Mouse (Mus musculus) midbrain, embryonic 16.5 days (tissue): Measurements from ENCODE around the gene Adgrb2. TPM values are rescaled to one million over a fixed set of nuclear protein-coding genes. Genes with fewer than 3 reads are reported as not detected.

Source experiments
- ATAC-seq: fragments of 200-750 bp; cut with Nextera tagmentation; 2 replicates; pipeline ENCODE4 v1.8.0; 2017; ENCODE audit warnings: moderate TSS enrichment
- H3K27ac ChIP-seq: fragments of 300-500 bp; sonication (generic); 2 replicates; pipeline ENCODE4 v1.5.1; 2014; ENCODE audit warnings: mild to moderate bottlenecking, low read length, mixed read lengths
- H3K27me3 ChIP-seq: fragments of 300-500 bp; sonication (generic); 2 replicates; pipeline ENCODE4 v1.6.1; 2014; ENCODE audit warnings: low read depth, low read length, mixed read lengths; ENCODE audit not compliant: control insufficient read depth, insufficient read depth
- H3K36me3 ChIP-seq: fragments of 300-500 bp; sonication (generic); 2 replicates; pipeline ENCODE4 v1.6.1; 2014; ENCODE audit warnings: mild to moderate bottlenecking, low read length, moderate library complexity, mixed read lengths; ENCODE audit not compliant: control insufficient read depth, insufficient read depth
- H3K4me1 ChIP-seq: fragments of 300-500 bp; sonication (generic); 2 replicates; pipeline ENCODE4 v1.6.1; 2014; ENCODE audit warnings: mild to moderate bottlenecking, low read length, mixed read lengths; ENCODE audit not compliant: control insufficient read depth, insufficient read depth
- H3K4me2 ChIP-seq: fragments of 300-500 bp; sonication (generic); 2 replicates; pipeline ENCODE4 v1.6.1; 2014; ENCODE audit warnings: mild to moderate bottlenecking, low read length, mixed read lengths
- H3K4me3 ChIP-seq: fragments of 300-500 bp; sonication (generic); 2 replicates; pipeline ENCODE4 v1.5.1; 2014; ENCODE audit warnings: low read depth, mild to moderate bottlenecking, low read length, moderate library complexity, mixed read lengths
- H3K9ac ChIP-seq: fragments of 300-500 bp; sonication (generic); 2 replicates; pipeline ENCODE4 v1.6.1; 2014; ENCODE audit warnings: low read depth, low read length, mixed read lengths
- H3K9me3 ChIP-seq: fragments of 300-500 bp; sonication (generic); replicated peaks from 2 replicates; pipeline ENCODE4 v1.6.1; 2014; ENCODE audit warnings: mild to moderate bottlenecking, low read length, mixed read lengths; ENCODE audit not compliant: control insufficient read depth, poor library complexity, severe bottlenecking
- whole genome bisulfite sequencing: fragments of 180-500 bp; shearing (Covaris S2); extraction: QIAGEN DNeasy Blood & Tissue Kit; methylation state at CpG from one replicate; pipeline ENCODE4 v1.1.7; 2014; 5-methylcytosine and 5-hydroxymethylcytosine counted together
- polyA plus RNA-seq: library from polyadenylated mRNA; unstranded; fragments of >200 nt; fragmentation: Nextera tagmentation; extraction: Ambion mirVana; gene quantifications from 2 replicates; pipeline ENCODE4 v1.2.1, GENCODE M21; 2015

The Adgrb2 gene
- polyA plus RNA-seq, 1 experiment from 2014 or later: 15.8 TPM

DNA sequence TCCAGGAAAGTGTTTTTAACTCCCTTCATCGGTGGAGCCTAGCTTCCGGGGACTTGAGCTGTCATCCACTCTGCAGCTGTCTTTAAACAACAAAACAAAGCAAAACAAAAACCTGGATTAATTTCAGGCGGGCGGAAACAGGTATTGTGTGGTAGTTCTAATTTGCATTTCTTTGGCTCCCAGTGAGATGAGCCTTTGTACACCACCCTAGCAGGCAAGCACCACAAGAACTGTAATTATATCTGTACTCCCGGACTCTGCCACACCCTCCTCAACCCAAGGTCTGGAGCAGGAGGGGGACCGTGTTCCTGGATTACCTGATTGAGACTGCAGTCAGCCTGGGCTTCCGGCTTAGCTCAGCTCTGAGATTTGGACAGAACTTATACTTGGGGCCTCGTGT, 14.5 kb upstream of the Adgrb2 start:
- Histone ChIP-seq H3K9ac (no peak overlapping the region), H3K4me1 (peaks cover 32% of the 10 kb centered on the region), H3K27ac (no peak overlapping the region), H3K27me3 (no peaks in the 10 kb centered on the region), H3K36me3 (no peaks in the 10 kb centered on the region), H3K4me2 (no peak overlapping the region), H3K4me3 (no peak overlapping the region), H3K9me3 (no peaks in the 10 kb centered on the region)
- WGBS: 23% methylated on average over 8 of the region's 8 CpGs
- no peak for ATAC-seq

DNA sequence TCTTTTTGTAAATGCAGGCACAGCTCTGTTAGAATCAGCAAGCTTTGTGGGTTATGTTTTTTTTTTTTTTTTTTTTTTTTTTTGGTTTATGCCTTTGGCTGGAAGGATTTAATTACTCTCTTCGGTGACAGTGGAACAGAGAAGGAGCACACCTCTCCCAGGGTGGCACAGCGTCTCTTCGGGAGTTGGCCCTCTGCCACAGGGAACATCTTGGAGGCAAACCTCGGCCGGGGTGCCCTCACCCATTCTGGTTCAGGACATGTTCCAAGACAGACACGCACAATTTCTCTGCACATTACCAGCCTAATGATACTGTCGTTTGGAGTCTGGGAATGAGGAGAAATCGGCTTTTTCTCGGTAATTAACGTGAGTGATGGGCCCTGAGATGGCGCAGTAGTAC, 13.8 kb upstream of the Adgrb2 start:
- Histone ChIP-seq H3K27me3 (no peaks in the 10 kb centered on the region), H3K9me3 (no peaks in the 10 kb centered on the region), H3K4me2 (no peak overlapping the region), H3K9ac (no peak overlapping the region), H3K27ac (no peak overlapping the region), H3K4me3 (no peak overlapping the region), H3K4me1 (peaks cover 26% of the 10 kb centered on the region), H3K36me3 (no peaks in the 10 kb centered on the region)
- 78% methylated on average over 11 of the region's 11 CpGs for WGBS
- no peak for ATAC-seq

DNA sequence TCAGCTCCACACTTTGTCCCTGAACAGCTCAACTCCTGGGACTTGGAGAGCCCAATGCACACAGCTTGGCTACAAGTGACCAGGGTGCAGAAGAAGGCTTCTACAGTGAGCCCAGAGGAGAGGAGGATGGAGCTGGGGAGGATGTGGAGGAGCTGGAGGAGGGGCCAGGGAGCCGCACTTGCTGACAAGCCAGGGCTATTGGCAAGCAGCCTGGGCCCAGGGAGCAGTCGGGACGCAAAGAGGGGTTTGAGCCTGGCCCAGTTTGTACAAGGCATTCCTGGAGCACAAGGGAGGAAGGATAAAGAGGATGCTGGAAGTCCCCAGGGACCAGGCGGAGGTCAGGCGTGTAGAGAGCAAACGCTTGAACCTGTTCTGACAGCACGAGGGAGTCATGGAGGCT, 12.7 kb upstream of the Adgrb2 start:
- WGBS: 34% methylated on average over 7 of the region's 7 CpGs
- Histone ChIP-seq H3K36me3 (no peaks in the 10 kb centered on the region), H3K4me3 (no peak overlapping the region)

DNA sequence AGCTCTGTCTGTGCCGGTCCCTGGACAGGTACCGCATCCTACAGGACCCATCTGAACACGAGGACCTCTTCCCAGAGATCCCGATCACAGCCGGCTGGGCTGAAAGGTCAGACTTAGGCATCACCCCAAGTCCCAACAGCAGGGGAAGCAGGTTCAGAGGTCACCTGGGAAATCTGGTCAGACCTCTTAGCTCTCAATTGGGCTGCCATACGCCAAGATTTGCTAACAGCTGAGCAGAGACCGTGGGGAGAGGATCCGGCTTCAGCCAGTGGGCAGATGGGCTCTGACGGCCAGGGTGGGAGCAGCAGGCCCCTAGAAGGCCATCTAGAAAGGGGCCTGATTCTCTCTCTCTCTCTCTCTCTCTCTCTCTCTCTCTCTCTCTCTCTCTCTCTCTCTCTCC, 10.4 kb upstream of the Adgrb2 start:
- Histone ChIP-seq H3K9ac (no peak overlapping the region), H3K9me3 (no peaks in the 10 kb centered on the region), H3K36me3 (no peaks in the 10 kb centered on the region), H3K27me3 (no peaks in the 10 kb centered on the region), H3K4me3 (no peak overlapping the region), H3K4me2 (no peak overlapping the region), H3K27ac (no peak overlapping the region), H3K4me1 (peaks cover 2% of the 10 kb centered on the region; the same call in 1 of the 2 replicates)
- WGBS: 55% methylated on average over 9 of the region's 9 CpGs
- ATAC-seq: no peak

More for the DNA sequence above, 12.7 kb upstream of the Adgrb2 start:
- no peak overlapping the region for H3K27ac ChIP-seq
- H3K27me3 ChIP-seq: no peaks in the 10 kb centered on the region
- H3K4me2 ChIP-seq: no peak overlapping the region
- H3K4me1 ChIP-seq: peaks cover 16% of the 10 kb centered on the region
- no peak overlapping the region for H3K9ac ChIP-seq
- no peaks in the 10 kb centered on the region for H3K9me3 ChIP-seq
- no peak for ATAC-seq

DNA sequence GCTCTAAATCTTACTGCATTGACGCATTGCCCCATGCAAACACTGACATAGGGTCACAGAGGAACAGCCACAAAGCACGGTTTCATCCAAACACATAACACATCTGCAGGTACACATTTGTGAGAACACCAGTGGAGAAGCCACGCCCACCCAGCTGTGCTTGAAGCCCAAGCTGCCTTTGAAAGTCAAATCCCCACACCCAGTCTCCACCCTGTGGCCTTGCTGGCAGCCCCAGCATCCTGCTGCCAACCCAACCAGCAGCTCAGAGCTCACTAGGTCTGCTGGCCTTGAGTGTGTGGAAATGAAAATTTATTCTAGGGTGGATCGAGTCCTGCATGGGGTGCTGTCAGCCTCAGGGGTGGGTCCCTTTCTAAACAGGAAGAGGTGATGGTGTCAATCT, 7.4 kb upstream of the Adgrb2 start:
- H3K27me3 ChIP-seq: no peaks in the 10 kb centered on the region
- H3K4me1 ChIP-seq: peaks cover 10% of the 10 kb centered on the region
- WGBS: 72% methylated on average over 4 of the region's 4 CpGs
- no peaks in the 10 kb centered on the region for H3K9me3 ChIP-seq
- H3K4me3 ChIP-seq: no peak overlapping the region
- no peak overlapping the region for H3K27ac ChIP-seq
- H3K36me3 ChIP-seq: no peaks in the 10 kb centered on the region
- H3K4me2 ChIP-seq: no peak overlapping the region
- H3K9ac ChIP-seq: no peak overlapping the region
- no peak for ATAC-seq

DNA sequence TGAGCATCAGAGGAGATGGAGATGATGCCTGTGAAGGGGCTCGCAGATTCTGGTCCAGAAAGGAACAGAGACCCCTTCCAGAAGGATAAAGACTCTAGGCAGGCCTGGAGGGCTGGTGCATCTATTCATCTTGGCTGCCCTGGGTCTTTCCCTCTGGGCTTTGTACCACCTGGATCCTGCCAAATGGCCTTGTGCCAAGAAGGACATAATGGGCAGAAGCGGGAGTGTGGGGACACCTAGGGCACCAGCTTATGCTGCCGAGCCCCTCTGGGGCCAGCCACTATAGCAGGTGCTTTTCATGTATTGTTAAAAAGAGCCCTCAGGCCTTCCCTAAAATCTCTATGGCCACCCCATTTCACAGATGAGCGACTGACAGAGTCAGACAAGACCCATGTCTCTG, 6.4 kb upstream of the Adgrb2 start:
- peaks cover 20% of the 10 kb centered on the region for H3K4me1 ChIP-seq
- H3K4me2 ChIP-seq: no peak overlapping the region
- no peak overlapping the region for H3K4me3 ChIP-seq
- H3K9me3 ChIP-seq: no peaks in the 10 kb centered on the region
- no peaks in the 10 kb centered on the region for H3K36me3 ChIP-seq
- no peak for ATAC-seq
- H3K27ac ChIP-seq: no peak overlapping the region
- WGBS: 39% methylated on average over 4 of the region's 4 CpGs
- H3K27me3 ChIP-seq: no peaks in the 10 kb centered on the region
- no peak overlapping the region for H3K9ac ChIP-seq

DNA sequence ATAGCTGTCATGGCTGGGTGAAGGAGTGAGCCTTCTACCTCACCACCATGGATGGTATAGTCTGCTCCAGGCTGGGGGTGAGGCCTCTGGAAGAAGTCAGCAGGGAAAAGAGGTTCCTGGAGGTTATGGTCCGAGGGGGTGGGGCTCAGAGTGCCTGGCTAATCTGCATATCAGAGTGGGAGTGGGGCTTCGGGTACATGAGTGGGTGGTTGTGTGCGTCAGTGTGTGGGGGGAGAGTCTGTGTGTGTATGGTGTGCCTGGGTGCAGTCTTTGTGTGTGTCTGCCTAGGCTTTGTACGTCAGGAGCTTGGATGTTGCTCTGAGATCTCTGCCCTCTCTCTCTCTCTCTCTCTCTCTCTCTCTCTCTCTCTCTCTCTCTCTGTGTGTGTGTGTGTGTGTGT, 5.7 kb upstream of the Adgrb2 start:
- no peak for ATAC-seq
- no peaks in the 10 kb centered on the region for H3K9me3 ChIP-seq
- no peak overlapping the region for H3K4me3 ChIP-seq
- H3K4me2 ChIP-seq: no peak overlapping the region
- H3K27me3 ChIP-seq: no peaks in the 10 kb centered on the region
- H3K36me3 ChIP-seq: no peaks in the 10 kb centered on the region
- H3K27ac ChIP-seq: no peak overlapping the region
- no peak overlapping the region for H3K9ac ChIP-seq
- WGBS: 63% methylated on average over 4 of the region's 4 CpGs
- peaks cover 27% of the 10 kb centered on the region for H3K4me1 ChIP-seq

DNA sequence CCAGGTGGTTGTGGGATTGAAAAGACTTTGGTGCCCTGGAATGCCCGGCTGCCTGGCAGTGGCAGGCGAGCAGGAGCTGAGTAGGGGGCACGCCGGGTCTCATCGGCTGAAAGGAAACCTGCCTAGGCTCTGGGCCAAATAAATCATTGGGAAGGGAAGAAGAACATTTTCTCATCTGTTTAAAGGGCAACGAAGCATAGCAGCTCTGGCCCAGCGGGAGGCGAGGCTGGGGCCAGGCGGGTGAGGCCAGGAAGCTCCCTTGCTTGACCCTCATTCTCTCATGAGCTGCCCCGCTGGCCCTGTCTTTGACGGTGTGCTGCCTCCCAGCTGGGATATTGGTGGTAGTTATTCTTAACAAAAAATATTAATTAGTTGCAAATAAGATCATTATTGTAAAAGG, 3.0 kb upstream of the Adgrb2 start:
- Histone ChIP-seq H3K27me3 (no peaks in the 10 kb centered on the region), H3K9me3 (no peaks in the 10 kb centered on the region), H3K9ac (no peak overlapping the region), H3K27ac (no peak overlapping the region), H3K4me2 (no peak overlapping the region), H3K4me1 (peaks cover 34% of the 10 kb centered on the region), H3K4me3 (no peak overlapping the region), H3K36me3 (no peaks in the 10 kb centered on the region)
- 37% methylated on average over 11 of the region's 11 CpGs for WGBS
- no peak for ATAC-seq

DNA sequence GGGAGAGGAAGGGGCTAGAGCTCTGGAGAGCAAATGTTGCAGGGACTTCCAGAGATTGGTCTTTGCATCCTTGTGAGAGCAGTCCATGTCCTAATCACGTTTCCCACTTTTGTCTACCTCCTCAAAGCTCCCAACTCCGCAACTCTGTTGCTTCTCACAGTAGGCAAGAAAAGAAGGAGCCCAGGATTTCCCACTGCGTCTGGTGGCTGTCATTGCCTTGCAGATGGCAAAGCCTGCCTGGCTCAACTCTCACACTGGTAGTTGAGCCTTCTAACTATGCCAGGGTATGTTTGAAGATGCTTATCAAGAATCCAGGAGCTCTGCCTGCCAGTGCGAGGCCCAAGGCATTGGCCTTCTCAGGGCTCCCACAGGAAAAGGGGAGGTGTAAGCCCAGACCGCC, 1.6 kb upstream of the Adgrb2 start:
- Histone ChIP-seq H3K4me2 (peak overlapping the region; percentile 85; the same call in 1 of the 2 replicates), H3K9ac (no peak overlapping the region), H3K27ac (peak overlapping the region; percentile 46; the same call in 1 of the 2 replicates), H3K36me3 (no peaks in the 10 kb centered on the region), H3K27me3 (no peaks in the 10 kb centered on the region), H3K9me3 (no peaks in the 10 kb centered on the region), H3K4me3 (no peak overlapping the region), H3K4me1 (peaks cover 48% of the 10 kb centered on the region)
- no peak for ATAC-seq
- 19% methylated on average over 5 of the region's 5 CpGs for WGBS
